Mouse (Mus musculus): ENCODE data around the gene Usp22.

Usp22 gene

GRCm38 (mm10) chr11:61174821-61175658 is at the start of gene Usp22:
TSS of gene Usp22 (minus strand) at chr11:61175055.
- in situ Hi-C loops (cut with MboI, MseI): loop anchor here (10.0 kb wide), 1 partner anchor 240 kb away; the partner anchor contains the start of gene Map2k3

DNA sequence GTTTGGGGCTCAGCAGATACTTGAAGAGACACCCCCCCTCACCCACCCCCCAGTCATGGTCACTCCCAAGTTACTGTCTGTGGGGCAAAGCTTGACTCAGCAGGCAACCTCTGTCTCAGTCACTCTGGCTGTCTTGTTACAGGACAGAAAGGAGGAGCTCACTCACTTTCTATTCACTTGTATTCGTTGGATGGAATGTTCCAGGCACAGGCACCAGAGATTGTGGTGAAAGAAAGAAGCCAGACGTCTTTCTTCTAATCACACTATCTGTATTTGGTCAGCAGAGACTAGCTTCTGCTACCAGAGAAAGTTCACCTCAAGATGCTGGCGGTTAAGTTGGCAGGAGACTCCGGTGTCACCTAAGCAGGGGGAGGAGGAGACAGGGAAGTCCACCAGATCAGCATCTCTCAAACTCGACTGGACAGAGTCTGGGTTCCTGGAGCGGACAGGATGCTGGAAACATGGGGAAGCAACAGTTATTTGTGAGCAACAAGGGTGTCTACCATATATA is 49.4 kb upstream of the Usp22 start:
- in situ Hi-C loops (cut with MboI, MseI): loop anchor here (10.0 to 25.0 kb wide), 2 partner anchors 163 to 219 kb away; partner anchors contain the start of gene Slc47a1

GRCm38 (mm10) chr11:61222971-61223745 is 48.3 kb upstream of the Usp22 start:
- in situ Hi-C loops (cut with MboI, MseI): loop anchor here (10.0 to 25.0 kb wide), 2 partner anchors 164 to 218 kb away; partner anchors contain the start of gene Slc47a1

DNA sequence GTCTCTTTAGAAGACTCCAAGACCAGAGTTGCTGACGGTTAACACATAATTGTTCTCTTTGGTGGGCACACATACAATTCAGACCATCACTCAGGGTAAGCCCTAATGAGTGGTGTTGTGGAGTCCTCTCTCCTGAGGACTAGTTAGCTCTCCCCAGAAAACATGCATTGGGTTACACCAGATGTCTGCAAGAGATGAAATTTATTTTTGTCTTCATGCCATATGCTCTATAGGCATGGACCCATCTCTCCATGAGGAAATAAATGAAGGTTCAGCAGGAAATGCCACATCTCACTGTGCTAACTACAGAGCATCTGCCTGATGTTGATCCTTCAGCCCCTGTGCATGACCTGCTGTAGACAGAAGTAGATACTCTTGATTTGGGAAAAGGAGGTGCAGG is 47.2 kb upstream of the Usp22 start:
- in situ Hi-C loops (cut with MboI, MseI): loop anchor here (10.0 to 25.0 kb wide), 2 partner anchors 165 to 217 kb away; partner anchors contain the start of gene Slc47a1

DNA sequence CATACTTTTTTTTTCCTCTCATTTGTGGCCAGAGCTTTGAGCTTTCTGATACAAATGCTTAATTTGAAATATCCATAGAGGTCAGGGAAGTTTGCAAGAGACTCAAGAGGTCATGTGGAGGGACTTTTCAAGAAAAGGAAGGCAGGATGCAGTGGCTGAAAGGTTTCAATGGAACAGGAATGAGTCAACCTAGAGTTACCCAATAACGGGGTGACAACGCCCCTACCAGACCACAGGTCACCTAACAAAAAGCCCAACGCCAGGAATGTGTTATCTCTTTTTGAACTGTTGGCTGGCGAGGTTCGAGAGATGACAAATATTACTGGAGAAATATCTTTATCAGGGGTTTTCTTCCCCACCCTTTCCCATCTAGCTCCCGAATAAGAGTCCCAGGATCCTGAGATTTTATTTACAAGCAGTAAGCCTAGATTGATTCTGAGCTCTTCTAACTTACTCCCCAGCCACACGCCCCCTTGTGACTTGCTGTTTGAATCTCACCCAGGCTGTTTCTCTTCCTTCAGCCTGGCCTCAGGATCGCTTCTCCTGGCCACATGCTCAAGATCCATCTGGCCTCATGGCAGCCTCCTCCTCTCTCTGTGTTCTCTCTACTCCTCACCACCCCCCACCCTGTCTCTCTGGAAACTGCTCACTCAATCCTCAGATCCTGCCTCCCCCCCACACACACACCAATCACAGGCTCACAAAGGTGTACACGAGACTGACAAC is 45.5 kb upstream of the Usp22 start:
- in situ Hi-C loops (cut with MboI, MseI): loop anchor here (10.0 to 25.0 kb wide), 2 partner anchors 167 to 216 kb away; partner anchors contain the start of gene Slc47a1

DNA sequence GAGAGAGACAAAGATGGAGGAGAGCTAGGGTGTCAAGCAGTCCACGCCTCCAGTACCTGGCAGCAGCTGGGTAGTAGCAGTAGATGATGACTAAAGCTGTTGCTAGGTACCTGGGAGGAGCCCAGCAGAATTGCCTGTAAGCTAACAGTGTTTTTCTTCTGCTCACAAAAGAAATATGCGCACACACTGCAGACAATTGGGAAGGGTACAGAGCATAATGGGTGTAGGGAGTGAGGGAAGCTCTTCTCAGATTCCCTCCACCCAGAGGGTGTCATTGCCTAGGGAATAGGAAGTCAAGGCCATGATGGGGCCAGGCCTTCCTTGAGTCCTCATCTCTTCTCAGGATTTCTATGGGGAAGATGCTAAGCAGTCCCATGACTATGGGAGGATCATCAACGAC is 41.1 kb upstream of the Usp22 start:
- in situ Hi-C loops (cut with MboI, MseI): loop anchor here (25.0 kb wide), 1 partner anchor 171 kb away; the partner anchor contains the start of gene Slc47a1

DNA sequence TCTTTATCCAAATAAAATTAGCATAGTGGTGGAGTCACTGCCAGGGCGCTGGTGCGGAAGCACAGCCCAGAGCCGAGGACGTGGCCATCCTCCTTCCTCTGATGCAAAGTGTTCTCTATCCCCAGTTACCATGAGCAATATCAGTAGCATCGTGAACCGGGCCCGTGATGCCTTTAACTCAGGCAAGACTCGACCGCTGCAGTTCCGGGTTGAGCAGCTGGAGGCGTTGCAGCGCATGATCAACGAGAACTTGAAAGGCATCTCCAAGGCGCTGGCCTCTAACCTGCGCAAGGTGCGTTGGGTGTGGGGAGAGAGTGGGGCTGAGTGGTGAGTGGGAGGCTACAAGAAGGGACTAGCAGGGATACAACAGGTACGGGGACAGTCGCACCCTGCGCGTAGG is 37.2 kb upstream of the Usp22 start:
- in situ Hi-C loops (cut with MboI, MseI): loop anchor here (25.0 kb wide), 1 partner anchor 175 kb away; the partner anchor contains the start of gene Slc47a1

DNA sequence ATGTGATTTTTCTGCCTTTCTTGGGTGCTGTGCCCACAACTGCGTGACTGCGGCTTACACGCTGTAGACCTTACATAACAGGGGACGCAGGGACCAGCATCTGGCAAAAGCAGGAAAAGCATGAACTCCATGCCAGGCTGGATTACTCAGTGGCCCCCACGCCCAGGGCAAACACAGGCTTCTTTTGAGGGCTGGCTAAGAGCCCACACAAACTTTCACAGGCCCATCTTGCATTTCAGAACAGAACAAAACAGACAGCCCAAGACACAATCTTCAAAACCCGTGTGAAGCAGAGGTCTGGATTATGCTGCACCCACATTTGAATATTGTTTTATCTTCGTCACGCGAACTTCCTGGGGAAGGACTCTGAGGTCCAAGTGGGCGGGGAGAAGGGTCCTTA is 33.5 kb upstream of the Usp22 start:
- in situ Hi-C loops (cut with MboI, MseI): loop anchor here (25.0 kb wide), 1 partner anchor 179 kb away; the partner anchor contains the start of gene Slc47a1

GRCm38 (mm10) chr11:61207487-61208246 is 32.8 kb upstream of the Usp22 start, which contains the start of gene Aldh3a1:
TSS of gene Aldh3a1 (plus strand) at chr11:61207537.
- in situ Hi-C loops (cut with MboI, MseI): loop anchor here (25.0 kb wide), 1 partner anchor 180 kb away; the partner anchor contains the start of gene Slc47a1

- in situ Hi-C loops (cut with MboI, MseI): loop anchor here (25.0 kb wide), 1 partner anchor 181 kb away; the partner anchor contains the start of gene Slc47a1
Observed at GRCm38 (mm10) chr11:61206136-61206535, 31.3 kb upstream of the Usp22 start.

- in situ Hi-C loops (cut with MboI, MseI): loop anchor here (25.0 kb wide), 1 partner anchor 182 kb away; the partner anchor contains the start of gene Slc47a1
Observed at GRCm38 (mm10) chr11:61205167-61205950, 30.5 kb upstream of the Usp22 start.

DNA sequence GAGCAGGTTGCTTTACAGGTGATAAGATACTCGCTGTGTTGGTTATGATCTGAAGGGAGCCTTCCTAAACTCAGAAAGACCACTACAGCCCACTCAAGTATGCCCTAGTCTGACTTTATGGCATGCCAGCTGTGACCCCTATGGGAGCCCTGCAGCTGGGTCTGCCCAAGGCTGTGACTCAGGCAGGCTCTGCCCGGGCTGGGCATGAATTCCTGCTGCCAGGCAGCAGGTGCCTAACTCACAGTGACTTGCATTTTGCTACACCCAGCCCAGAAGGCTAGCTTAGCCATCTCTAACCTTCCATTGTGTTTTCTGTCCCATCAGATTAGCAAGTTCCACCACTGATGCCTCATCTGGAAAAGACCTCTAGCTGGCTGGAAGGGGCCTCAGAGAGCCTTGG is 28.0 kb upstream of the Usp22 start:
- in situ Hi-C loops (cut with MboI, MseI): loop anchor here (25.0 kb wide), 1 partner anchor 184 kb away; the partner anchor contains the start of gene Slc47a1

GRCm38 (mm10) chr11:61202186-61202585 is 27.3 kb upstream of the Usp22 start:
- in situ Hi-C loops (cut with MboI, MseI): loop anchor here (25.0 kb wide), 1 partner anchor 185 kb away; the partner anchor contains the start of gene Slc47a1

DNA sequence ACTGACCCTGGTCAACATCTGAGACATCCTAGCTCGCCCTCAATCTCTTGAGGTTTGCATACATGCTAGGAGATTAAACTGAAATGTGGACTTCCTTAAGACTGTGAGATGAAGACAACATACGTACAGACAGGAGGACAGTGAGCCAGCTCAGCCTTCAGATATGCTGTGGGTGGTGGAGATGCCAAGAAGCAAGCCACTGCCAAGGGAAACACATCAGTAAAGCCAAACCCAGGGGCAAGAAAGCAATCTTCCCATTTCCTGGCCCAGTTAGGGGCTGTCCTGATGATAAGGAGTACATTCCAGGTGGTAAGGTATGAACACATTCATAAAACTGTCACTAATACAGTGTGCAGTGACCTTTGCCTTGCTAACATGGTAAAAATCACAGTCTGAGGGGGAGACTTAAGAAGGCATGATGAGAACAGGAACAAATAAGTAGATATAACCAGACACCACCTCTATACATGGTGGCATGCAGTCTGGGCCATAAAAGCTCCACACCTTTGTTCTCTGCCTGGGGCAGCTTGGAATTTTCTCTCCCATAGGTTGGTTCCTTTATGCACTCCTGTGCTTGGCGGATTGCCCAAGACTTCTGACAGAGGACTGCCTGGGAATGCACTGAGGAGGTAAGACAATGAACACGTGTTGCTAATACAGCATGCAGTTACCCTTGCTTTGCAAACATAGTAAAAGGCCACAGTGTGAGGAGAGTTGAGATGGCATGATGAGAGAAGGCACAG is 24.9 kb upstream of the Usp22 start:
- in situ Hi-C loops (cut with MboI, MseI): loop anchor here (25.0 kb wide), 1 partner anchor 188 kb away; the partner anchor contains the start of gene Slc47a1

- in situ Hi-C loops (cut with MboI, MseI): no loop called here
Observed at GRCm38 (mm10) chr11:61197935-61198334, 23.1 kb upstream of the Usp22 start.

DNA sequence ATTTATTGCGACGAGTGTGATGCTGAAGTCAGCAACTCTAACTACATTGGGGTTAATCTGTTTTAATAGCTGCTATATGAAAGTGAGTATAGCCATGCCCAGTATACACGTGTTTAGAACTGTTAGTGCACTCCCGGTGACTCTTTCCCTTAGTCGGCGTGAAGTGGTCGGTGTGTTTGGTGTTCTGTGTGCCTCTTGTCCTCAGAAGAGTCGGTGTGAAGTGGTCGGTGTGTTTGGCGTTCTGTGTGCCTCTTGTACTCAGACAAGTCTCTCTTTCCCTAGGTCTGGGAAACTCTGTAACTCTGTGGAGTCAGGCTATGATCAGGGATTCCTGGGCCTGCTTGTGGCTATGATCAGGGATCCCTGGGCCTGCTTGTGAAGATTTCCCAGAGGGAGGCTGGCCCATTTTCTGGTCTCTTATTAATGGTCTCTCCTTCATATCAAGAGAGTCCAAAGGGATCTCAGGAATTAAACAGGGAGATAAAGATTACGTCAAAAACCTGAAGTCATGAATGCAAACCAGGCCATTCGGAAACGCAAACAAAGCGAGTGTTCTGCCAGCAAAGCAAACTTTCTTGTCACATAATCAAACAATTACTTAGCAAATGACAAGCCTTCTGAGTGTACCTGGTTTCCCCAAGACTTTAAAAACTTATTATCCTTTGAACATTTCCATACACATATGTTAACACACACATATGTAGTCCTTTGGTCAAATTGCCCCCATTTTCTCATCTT is 21.9 kb upstream of the Usp22 start:
- in situ Hi-C loops (cut with MboI, MseI): no loop called here

DNA sequence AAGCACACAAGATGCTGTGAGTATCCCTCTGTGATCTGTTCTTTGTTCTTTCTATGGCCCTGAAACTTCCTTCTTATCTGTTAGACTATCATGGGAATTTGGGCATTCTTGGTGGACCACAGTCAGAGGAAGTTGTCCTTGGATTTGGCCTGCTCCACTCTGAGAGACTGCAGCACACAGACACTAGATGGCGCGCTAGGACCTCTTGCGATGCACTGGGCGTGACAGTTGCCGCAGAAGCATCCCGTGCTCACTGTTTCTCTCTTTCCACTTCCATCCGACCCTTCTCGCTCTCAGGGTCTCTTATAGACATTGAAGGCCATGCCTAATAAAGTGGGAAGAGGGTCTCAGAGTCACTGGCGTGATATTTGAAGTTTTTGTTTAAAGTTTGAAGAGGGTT is 18.5 kb upstream of the Usp22 start:
- in situ Hi-C loops (cut with MboI, MseI): no loop called here
